Mouse (Mus musculus) hindbrain, embryonic 15.5 days (tissue): Measurements from ENCODE around the gene Slc25a21. TPM values are rescaled to one million over a fixed set of nuclear protein-coding genes. Genes with fewer than 3 reads are reported as not detected.

Experiments
- ATAC-seq: fragments of 200-750 bp; cut with Nextera tagmentation; 2 replicates; pipeline ENCODE4 v1.8.0; 2017; ENCODE audit warnings: low read depth, moderate number of reproducible peaks, moderate TSS enrichment; ENCODE audit not compliant: low FRiP score
- H3K27ac ChIP-seq: fragments of 300-500 bp; sonication (generic); replicated peaks from 2 replicates; pipeline ENCODE4 v1.5.1; 2015; ENCODE audit warnings: mild to moderate bottlenecking, inconsistent platforms
- H3K27me3 ChIP-seq: fragments of 300-500 bp; sonication (generic); 2 replicates; pipeline ENCODE4 v1.6.1; 2015; ENCODE audit warnings: control low read depth, inconsistent platforms
- H3K36me3 ChIP-seq: fragments of 300-500 bp; sonication (generic); 2 replicates; pipeline ENCODE4 v1.6.1; 2015; ENCODE audit warnings: control low read depth, inconsistent platforms
- H3K4me1 ChIP-seq: fragments of 300-500 bp; sonication (generic); replicated peaks from 2 replicates; pipeline ENCODE4 v1.6.1; 2015; ENCODE audit warnings: control low read depth, inconsistent platforms
- H3K4me2 ChIP-seq: fragments of 300-500 bp; sonication (generic); 2 replicates; pipeline ENCODE4 v1.6.1; 2015; ENCODE audit warnings: moderate library complexity, mild to moderate bottlenecking, inconsistent platforms
- H3K4me3 ChIP-seq: fragments of 300-500 bp; sonication (generic); 2 replicates; pipeline ENCODE4 v1.5.1; 2015; ENCODE audit warnings: mild to moderate bottlenecking, inconsistent platforms
- H3K9ac ChIP-seq: fragments of 300-500 bp; sonication (generic); 2 replicates; pipeline ENCODE4 v1.6.1; 2015; ENCODE audit warnings: inconsistent platforms
- H3K9me3 ChIP-seq: fragments of 300-500 bp; sonication (generic); 2 replicates; pipeline ENCODE4 v1.6.1; 2016; ENCODE audit warnings: control low read depth, inconsistent platforms
- WGBS: fragments of 180-500 bp; shearing (Covaris S2); methylation state at CpG from one replicate; pipeline ENCODE4 v1.1.7; 2015; 5-methylcytosine and 5-hydroxymethylcytosine counted together
- polyA plus RNA-seq: library from polyadenylated mRNA; unstranded; fragments of >200 nt; fragmentation: Nextera tagmentation; extraction: Ambion mirVana; gene quantifications from 2 replicates; pipeline ENCODE4 v1.2.1, GENCODE M21; 2015

Gene Slc25a21
- polyA plus RNA-seq, 1 experiment from 2014 or later = 0.10 TPM

DNA sequence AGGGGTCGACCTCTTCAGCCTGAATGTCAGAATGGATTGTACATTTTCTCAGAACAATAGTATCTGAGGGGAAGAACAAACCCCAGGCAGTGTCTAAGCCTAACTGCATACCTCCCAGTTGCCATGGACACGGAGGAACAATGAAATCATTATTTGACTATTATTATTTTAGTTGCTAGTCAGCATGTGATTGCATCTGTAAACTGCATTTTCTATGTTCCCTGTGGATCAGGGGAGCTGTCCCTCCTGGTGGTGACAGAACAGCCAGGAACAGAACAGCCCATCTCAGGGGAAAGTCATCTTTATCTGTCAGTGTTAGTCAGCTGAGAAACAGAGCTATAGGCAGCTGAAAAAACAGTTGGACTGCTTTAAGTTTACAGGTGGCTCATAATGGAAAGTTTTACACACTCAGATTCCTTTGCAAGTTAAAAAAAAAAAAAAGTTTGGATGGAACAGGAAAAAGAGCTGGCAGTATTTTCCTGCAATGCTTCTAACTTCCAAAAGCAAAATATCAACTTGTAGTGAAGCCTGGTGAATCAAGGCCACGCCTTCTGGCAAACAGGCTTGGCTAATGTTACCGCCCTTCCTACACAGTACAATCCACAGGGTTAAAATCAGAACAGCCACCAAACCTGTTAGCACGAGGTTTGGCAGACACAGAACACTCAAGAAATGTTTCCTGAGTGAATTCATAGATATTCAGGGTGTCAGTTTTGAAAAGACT, 17.6 kb downstream of the Slc25a21 start:
- no peak for ATAC-seq
- Histone ChIP-seq H3K4me1 (peaks cover 7% of the 10 kb centered on the region; the same call in 1 of the 2 replicates), H3K27me3 (no peaks in the 10 kb centered on the region), H3K27ac (no peak overlapping the region), H3K4me2 (no peak overlapping the region), H3K9ac (no peak overlapping the region), H3K9me3 (no peaks in the 10 kb centered on the region), H3K4me3 (no peak overlapping the region), H3K36me3 (no peaks in the 10 kb centered on the region)
- 13% methylated on average over 5 of the region's 5 CpGs for WGBS

DNA sequence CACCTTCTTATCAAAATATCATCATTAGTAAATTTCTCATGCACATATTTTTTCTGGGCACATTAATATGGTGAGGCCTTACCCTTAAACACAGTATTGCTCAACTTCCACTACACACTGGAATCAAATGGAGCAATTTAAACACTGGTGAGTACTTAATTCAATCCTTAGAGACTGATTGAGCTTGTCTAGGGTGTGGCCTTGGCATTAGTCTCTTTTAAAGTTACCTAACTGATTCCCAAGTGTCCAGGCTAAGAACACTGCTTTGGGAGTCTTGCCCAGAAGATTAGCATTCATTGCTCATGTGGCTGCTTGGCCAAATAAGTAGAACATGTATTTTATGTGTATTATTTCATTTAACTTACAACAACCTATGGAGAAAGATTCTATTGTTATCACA, 18.5 kb downstream of the Slc25a21 start:
- Histone ChIP-seq H3K27ac (no peak overlapping the region), H3K9me3 (no peaks in the 10 kb centered on the region), H3K4me3 (no peak overlapping the region), H3K27me3 (no peaks in the 10 kb centered on the region), H3K36me3 (no peaks in the 10 kb centered on the region), H3K4me1 (peaks cover 7% of the 10 kb centered on the region; the same call in 1 of the 2 replicates), H3K4me2 (no peak overlapping the region), H3K9ac (no peak overlapping the region)
- ATAC-seq = no peak

DNA sequence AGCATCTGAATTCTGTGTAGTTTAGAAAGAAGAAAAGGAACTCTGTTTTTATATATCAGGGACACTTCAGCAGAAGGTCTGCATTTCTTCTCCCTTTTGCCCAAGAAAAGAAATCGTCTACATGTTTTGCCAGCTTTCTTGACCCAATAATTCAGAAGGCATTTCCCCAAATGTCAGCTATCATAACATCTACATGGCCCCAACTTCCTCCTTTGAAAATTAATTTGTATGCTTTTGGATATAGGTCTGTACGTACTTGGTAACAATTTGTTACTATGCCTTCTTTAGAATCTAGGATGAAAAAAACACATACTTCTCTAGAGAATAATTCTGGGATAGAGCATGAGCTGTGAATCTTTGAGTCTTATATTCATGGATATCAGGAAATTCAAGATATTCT, 34.0 kb downstream of the Slc25a21 start:
- no peaks in the 10 kb centered on the region for H3K27me3 ChIP-seq
- H3K9me3 ChIP-seq = no peaks in the 10 kb centered on the region
- WGBS = 86% methylated on average over 2 of the region's 2 CpGs
- no peak overlapping the region for H3K4me3 ChIP-seq
- H3K4me1 ChIP-seq = no peaks in the 10 kb centered on the region
- H3K27ac ChIP-seq = no peak overlapping the region
- H3K9ac ChIP-seq = no peak overlapping the region
- ATAC-seq = no peak
- no peaks in the 10 kb centered on the region for H3K36me3 ChIP-seq
- no peak overlapping the region for H3K4me2 ChIP-seq

DNA sequence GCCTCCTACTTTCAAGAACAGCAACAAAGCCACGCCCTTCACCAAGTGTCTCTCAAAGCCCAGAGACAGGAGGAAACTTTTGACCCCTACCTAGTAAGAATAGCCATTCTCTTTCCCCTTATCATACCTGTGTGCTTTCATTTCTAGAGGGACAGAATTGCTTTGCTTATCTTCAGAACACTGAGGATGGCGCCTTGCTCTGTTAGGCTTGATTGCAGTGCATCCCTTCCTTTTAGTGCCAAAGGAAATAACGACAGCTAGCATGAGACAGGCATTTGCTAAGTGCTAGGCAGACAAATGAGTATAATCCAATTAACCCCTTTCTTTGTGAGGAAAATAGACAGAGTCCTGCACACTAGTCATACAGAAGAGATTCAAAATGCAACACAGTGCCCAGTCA, 34.4 kb downstream of the Slc25a21 start:
- H3K36me3 ChIP-seq = no peaks in the 10 kb centered on the region
- no peak overlapping the region for H3K4me3 ChIP-seq
- no peak overlapping the region for H3K27ac ChIP-seq
- no peak overlapping the region for H3K9ac ChIP-seq
- H3K9me3 ChIP-seq = no peaks in the 10 kb centered on the region
- H3K27me3 ChIP-seq = no peaks in the 10 kb centered on the region
- ATAC-seq = no peak
- no peaks in the 10 kb centered on the region for H3K4me1 ChIP-seq
- WGBS = 72% methylated on average over 3 of the region's 3 CpGs
- no peak overlapping the region for H3K4me2 ChIP-seq

DNA sequence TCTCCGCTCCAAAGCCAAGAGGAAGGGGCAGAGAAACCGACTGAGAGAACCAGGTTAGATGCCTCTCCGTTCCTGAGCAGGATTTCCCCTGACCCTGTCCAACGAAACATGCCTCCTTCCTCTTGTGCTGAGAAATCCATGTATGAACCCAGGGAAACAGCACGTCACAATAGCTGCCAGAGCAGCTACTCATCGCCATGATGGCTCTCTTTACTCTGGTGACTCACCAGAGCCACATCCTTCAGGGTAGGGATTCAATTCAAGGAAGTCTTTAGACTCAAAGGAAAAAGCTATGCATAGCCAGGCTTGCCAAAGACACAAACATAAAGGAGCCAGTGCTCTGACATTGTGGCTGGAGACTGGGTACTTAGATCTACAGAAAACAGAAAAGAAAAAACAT, 37.4 kb downstream of the Slc25a21 start:
- 83% methylated on average over 6 of the region's 6 CpGs for WGBS
- Histone ChIP-seq H3K9ac (no peak overlapping the region), H3K27ac (no peak overlapping the region)

DNA sequence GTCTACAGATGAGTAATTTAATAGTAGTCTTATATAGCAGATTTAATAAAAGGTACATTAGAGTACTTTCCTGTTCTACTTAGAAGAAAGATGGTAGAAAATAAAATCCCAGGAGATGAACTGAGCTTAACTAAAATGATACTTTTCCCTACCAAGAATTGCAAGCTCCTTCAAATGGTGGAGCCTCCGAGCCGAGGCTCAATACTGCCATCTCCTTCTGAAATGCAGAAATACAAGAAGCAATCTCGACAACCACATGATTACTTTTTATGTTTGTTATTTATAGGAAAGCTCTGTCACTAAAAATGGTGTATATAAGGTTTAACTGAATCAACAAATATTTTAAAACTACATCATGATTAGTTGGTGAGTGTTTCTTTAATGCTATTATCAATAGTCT, 39.0 kb downstream of the Slc25a21 start:
- ATAC-seq = no peak
- H3K9ac ChIP-seq = no peak overlapping the region
- H3K27me3 ChIP-seq = no peaks in the 10 kb centered on the region
- H3K4me1 ChIP-seq = no peaks in the 10 kb centered on the region
- H3K4me3 ChIP-seq = no peak overlapping the region
- no peak overlapping the region for H3K4me2 ChIP-seq
- H3K9me3 ChIP-seq = no peaks in the 10 kb centered on the region
- no peak overlapping the region for H3K27ac ChIP-seq
- H3K36me3 ChIP-seq = no peaks in the 10 kb centered on the region
- 72% methylated on average over 3 of the region's 3 CpGs for WGBS

More for the DNA sequence above, 37.4 kb downstream of the Slc25a21 start:
- Histone ChIP-seq H3K4me1 (no peaks in the 10 kb centered on the region), H3K4me2 (no peak overlapping the region), H3K36me3 (no peaks in the 10 kb centered on the region), H3K9me3 (no peaks in the 10 kb centered on the region), H3K27me3 (no peaks in the 10 kb centered on the region), H3K4me3 (no peak overlapping the region)
- no peak for ATAC-seq

DNA sequence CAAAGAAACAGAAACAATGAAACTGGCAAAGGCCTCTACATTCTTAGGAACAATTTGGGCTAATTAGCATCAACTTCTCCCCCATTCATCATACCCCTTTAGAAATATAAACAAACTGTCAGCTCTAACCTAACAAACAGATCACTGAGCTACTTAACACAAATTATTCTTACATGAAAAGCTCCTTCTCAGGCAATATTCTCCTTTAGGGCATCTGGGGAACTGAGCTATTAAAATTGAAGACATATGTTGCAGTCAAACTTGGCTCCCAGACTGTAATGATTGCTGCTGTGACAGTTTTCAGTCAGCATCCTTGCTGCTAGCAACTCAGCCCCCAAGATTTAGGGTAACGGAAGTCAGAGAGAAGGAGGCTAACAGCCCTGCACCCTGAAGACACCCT, 58.3 kb downstream of the Slc25a21 start:
- Histone ChIP-seq H3K9ac (no peak overlapping the region), H3K27ac (no peak overlapping the region), H3K4me1 (no peaks in the 10 kb centered on the region), H3K9me3 (no peaks in the 10 kb centered on the region), H3K4me2 (no peak overlapping the region), H3K4me3 (no peak overlapping the region), H3K36me3 (no peaks in the 10 kb centered on the region), H3K27me3 (no peaks in the 10 kb centered on the region)
- whole genome bisulfite sequencing = 67% methylated on average over 1 of the region's 1 CpGs
- no peak for ATAC-seq

DNA sequence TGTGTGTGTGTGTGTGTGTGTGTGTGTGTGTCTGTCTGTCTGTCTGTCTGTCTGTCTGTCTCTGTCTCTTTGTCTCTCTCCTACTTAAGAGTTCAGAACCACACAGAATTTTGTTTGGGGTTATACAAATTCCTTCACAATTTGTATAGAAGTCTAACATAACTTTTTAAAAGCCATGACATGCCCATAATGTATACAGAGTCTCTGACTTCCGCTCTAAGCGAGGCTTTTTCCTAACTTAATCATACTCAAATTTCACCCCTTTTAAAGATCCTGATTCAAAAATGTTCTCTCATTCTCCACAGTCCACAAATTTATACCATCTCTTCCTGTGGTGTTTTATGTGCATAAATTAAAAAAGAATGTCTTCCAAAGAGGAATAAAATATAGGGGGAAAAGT, 59.5 kb downstream of the Slc25a21 start:
- no peaks in the 10 kb centered on the region for H3K36me3 ChIP-seq
- H3K9ac ChIP-seq = no peak overlapping the region
- 88% methylated on average over 2 of the region's 2 CpGs for WGBS
- no peak overlapping the region for H3K4me3 ChIP-seq
- H3K4me2 ChIP-seq = no peak overlapping the region
- no peaks in the 10 kb centered on the region for H3K27me3 ChIP-seq
- no peak for ATAC-seq
- H3K27ac ChIP-seq = no peak overlapping the region
- H3K9me3 ChIP-seq = no peaks in the 10 kb centered on the region
- H3K4me1 ChIP-seq = no peaks in the 10 kb centered on the region

DNA sequence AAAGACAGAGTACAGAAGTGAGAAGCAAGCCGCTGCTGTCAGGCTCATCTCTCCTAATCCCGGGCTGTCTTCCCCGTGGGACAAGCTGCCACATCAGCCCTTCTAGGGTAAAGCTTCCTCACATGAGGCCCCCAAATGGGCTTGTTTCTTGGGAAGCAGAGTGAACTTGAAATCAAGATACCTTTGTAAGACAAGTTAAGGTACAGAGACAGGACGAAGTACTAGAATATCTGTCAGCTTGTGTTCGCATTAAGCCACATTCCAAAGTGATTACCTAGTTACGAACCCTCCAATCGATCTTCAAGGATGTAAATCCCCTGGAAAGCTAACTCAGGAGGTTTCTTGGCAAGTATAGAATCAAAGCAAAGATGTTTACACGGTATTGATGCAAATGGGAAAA, 78.7 kb downstream of the Slc25a21 start:
- H3K27me3 ChIP-seq = no peaks in the 10 kb centered on the region
- H3K9ac ChIP-seq = no peak overlapping the region
- no peak for ATAC-seq
- H3K4me1 ChIP-seq = 0 out of 2 replicates have a peak, but pooled peaks cover 2% of the 10 kb centered on the region
- H3K9me3 ChIP-seq = no peaks in the 10 kb centered on the region
- no peak overlapping the region for H3K4me3 ChIP-seq
- H3K36me3 ChIP-seq = no peaks in the 10 kb centered on the region
- no peak overlapping the region for H3K4me2 ChIP-seq
- H3K27ac ChIP-seq = no peak overlapping the region
- 35% methylated on average over 8 of the region's 8 CpGs for WGBS

DNA sequence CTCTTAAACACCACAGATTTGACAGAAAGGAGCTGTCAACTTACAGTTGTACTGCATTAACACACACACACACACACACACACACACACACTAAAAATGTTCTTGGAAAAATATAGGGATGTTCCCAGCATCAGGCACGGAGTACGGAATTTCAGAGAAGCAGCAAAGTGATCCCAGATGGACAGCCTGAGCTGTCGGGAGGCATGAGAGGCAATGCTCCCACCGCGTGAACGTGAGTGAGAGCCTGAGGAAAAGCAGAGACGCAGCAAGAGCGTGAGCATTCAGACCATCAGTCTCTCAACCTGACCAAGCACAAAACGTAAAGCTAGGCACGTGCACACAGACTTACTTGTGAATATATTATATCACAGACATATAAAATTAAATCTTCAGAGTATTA, 81.8 kb downstream of the Slc25a21 start:
- H3K4me1 ChIP-seq = 0 out of 2 replicates have a peak, but pooled peaks cover 2% of the 10 kb centered on the region
- no peak overlapping the region for H3K4me3 ChIP-seq
- H3K9me3 ChIP-seq = no peaks in the 10 kb centered on the region
- ATAC-seq = no peak
- no peak overlapping the region for H3K27ac ChIP-seq
- H3K27me3 ChIP-seq = no peaks in the 10 kb centered on the region
- no peak overlapping the region for H3K4me2 ChIP-seq
- H3K9ac ChIP-seq = no peak overlapping the region
- WGBS = 83% methylated on average over 10 of the region's 10 CpGs
- H3K36me3 ChIP-seq = no peaks in the 10 kb centered on the region

DNA sequence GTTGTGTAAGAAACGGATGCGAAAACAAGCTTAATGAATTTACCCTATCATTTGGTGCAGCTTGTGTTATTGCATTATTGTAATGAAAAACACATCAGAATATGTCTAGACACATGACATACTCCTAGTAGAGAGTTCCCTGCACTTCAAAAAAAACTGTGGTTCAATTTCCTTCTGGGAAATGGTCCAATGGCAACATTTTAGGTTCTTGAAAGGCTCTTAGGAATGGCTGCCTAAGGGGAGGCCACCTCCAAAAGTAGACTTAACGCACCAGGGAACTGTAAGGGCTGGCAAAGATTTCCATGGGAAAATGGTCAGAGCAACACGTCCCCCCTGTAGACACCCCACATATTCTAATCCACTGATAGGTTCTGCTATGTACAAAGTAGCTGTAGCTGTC, 87.9 kb downstream of the Slc25a21 start:
- 88% methylated on average over 4 of the region's 4 CpGs for WGBS
- Histone ChIP-seq H3K27ac (no peak overlapping the region), H3K9me3 (no peaks in the 10 kb centered on the region), H3K36me3 (no peaks in the 10 kb centered on the region), H3K9ac (no peak overlapping the region), H3K27me3 (no peaks in the 10 kb centered on the region), H3K4me2 (no peak overlapping the region), H3K4me3 (no peak overlapping the region), H3K4me1 (no peaks in the 10 kb centered on the region)
- ATAC-seq = no peak

DNA sequence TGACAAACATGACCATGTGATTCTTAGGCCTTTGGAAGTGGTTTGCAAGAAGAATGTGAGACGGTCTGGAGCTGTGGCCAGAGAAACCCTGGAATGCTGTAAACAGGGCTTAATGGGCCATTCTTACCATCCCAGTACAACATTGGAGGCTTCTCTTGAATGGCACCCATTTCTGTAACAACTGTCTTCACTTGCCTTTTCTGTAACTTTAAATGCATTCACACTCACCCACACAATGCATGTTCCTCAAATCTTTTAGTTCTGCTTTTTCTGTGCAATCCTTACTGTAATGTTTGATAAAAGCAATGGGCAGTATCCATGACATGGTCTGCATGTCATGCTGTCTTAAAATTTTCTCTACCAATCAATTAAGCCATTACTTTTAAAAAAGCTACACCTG, 95.0 kb downstream of the Slc25a21 start:
- ATAC-seq = no peak
- Histone ChIP-seq H3K9me3 (no peaks in the 10 kb centered on the region), H3K4me3 (no peak overlapping the region), H3K4me1 (no peaks in the 10 kb centered on the region), H3K4me2 (no peak overlapping the region), H3K36me3 (no peaks in the 10 kb centered on the region), H3K9ac (no peak overlapping the region), H3K27me3 (no peaks in the 10 kb centered on the region), H3K27ac (no peak overlapping the region)
- WGBS = 81% methylated on average over 1 of the region's 1 CpGs

DNA sequence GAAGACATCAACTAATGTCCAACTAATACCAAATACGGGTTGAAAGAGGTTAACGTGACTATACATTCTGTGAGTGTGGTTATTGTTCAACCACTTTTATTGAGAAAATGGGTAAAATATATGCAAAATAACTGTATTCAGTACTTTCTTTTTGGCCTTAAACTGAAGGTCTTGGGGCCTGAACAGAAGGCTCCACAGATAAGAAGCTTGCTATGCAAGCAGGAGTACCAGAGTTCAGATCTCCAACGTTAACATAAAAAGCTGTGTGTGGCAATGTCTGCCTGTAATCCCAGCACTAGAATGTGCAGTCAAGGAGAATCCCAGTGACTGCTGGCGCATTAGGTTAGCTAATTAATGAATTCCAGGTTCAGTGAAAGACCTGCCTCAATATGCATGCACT, 96.7 kb downstream of the Slc25a21 start:
- ATAC-seq = no peak
- H3K36me3 ChIP-seq = no peaks in the 10 kb centered on the region
- H3K9me3 ChIP-seq = no peaks in the 10 kb centered on the region
- 91% methylated on average over 4 of the region's 4 CpGs for WGBS
- H3K4me3 ChIP-seq = no peak overlapping the region
- H3K4me1 ChIP-seq = no peaks in the 10 kb centered on the region
- H3K9ac ChIP-seq = no peak overlapping the region
- no peak overlapping the region for H3K27ac ChIP-seq
- H3K4me2 ChIP-seq = no peak overlapping the region
- no peaks in the 10 kb centered on the region for H3K27me3 ChIP-seq
